ENCODE assay signal across 8 mouse cellular contexts in the genomic region with DNA sequence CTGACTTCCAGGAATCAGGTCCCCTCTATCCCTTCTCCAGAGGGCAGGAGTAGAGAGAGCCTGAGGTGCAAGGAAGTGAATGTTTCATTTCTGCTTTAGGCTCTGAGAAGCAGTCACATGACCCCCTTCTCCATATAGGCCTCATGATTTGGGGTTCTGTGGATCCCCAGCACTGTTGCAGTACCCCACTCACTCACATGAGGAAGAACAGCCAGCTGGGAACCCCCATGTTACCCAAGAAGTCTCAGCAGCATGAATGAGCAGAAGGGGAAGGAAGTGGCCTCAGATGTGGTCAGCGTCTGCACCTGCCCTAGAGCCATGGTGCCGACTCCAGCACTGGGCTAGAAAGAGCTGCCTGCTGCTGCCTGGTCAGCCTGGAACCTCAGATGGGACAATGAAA. TPM values are rescaled to one million over a fixed set of nuclear protein-coding genes. Genes with fewer than 3 reads are reported as not detected.
DNase-seq lines count a peak whose midpoint lies in the region; ATAC-seq lines count a peak whose summit lies in the region.

No protein-coding gene starts in this region.

- ATAC-seq in stomach, embryonic 15.5 days (ENCODE audit: insufficient read depth, low FRiP score, low read depth), result no peak

- 76% methylated on average over 2 of the region's 2 CpGs for WGBS in hindbrain, embryonic 10.5 days
- 73% methylated on average over 2 of the region's 2 CpGs for WGBS in stomach, embryonic 15.5 days

- peak overlapping the region; percentile 89 for H3K27ac ChIP-seq in hindbrain, embryonic 10.5 days
- H3K27ac ChIP-seq in stomach, embryonic 15.5 days, result peak overlapping the region; percentile 67

- H3K4me1 ChIP-seq in hindbrain, embryonic 10.5 days (replicated peaks), result peaks cover 71% of the 10 kb centered on the region
- H3K4me1 ChIP-seq in stomach, embryonic 15.5 days, result peaks cover 55% of the 10 kb centered on the region

- H3K4me3 ChIP-seq in hindbrain, embryonic 10.5 days, result no peak overlapping the region
- no peak overlapping the region for H3K4me3 ChIP-seq in stomach, embryonic 15.5 days (replicated peaks)

- peak; percentile 84 for DNase-seq in A20 (ENCODE audit: low read depth, low spot score)
- peak; percentile 72 for DNase-seq in T-cell, adult 2 months (ENCODE audit: low spot score)
- DNase-seq in hindbrain, embryonic 10.5 days (ENCODE audit: low spot score), result no peak
- peak; percentile 69 for DNase-seq in lung, postnatal 25 days (ENCODE audit: low spot score)
- DNase-seq in kidney, postnatal 25 days, result no peak
- no peak for DNase-seq in layer of hippocampus, adult 9-10 months (ENCODE audit: low spot score)
- no peak for DNase-seq in layer of hippocampus, postnatal 25 days (ENCODE audit: extremely low spot score in 1 of 2, low spot score in 1 of 2)

- no peak overlapping the region for H3K4me2 ChIP-seq in stomach, embryonic 15.5 days

- H3K9me3 ChIP-seq in hindbrain, embryonic 10.5 days, result no peaks in the 10 kb centered on the region
- H3K9me3 ChIP-seq in stomach, embryonic 15.5 days, result no peaks in the 10 kb centered on the region

- H3K9ac ChIP-seq in stomach, embryonic 15.5 days, result no peak overlapping the region

- peaks cover 49% of the 10 kb centered on the region for H3K36me3 ChIP-seq in hindbrain, embryonic 10.5 days
- peaks cover 18% of the 10 kb centered on the region for H3K36me3 ChIP-seq in stomach, embryonic 15.5 days

- no peaks in the 10 kb centered on the region for H3K27me3 ChIP-seq in hindbrain, embryonic 10.5 days (ENCODE audit: insufficient read depth, poor library complexity, severe bottlenecking)
- no peaks in the 10 kb centered on the region for H3K27me3 ChIP-seq in stomach, embryonic 15.5 days (replicated peaks)

RNA-seq across cellular contexts. Expression of a gene that starts 23.3 kb away (rescaled TPM):
- polyA plus RNA-seq in hindbrain, embryonic 10.5 days (2016; fragmentation: Nextera tagmentation; extraction: Ambion mirVana), result not detected in 2 replicates
- 412 and 563 TPM in 2 replicates for polyA plus RNA-seq in stomach, embryonic 15.5 days (2015; fragmentation: Nextera tagmentation; extraction: Ambion mirVana)
- not detected for total RNA-seq in layer of hippocampus, postnatal 25 days (2021)

RNA-seq across cellular contexts. Expression of a gene that starts 27.0 kb away (rescaled TPM):
- polyA plus RNA-seq in hindbrain, embryonic 10.5 days (2016; fragmentation: Nextera tagmentation; extraction: Ambion mirVana), result 48.5 and 67.5 TPM in 2 replicates
- polyA plus RNA-seq in stomach, embryonic 15.5 days (2015; fragmentation: Nextera tagmentation; extraction: Ambion mirVana), result 27.5 and 30.9 TPM in 2 replicates
- 100 to 1,000 TPM; 115 to 132 TPM for total RNA-seq in layer of hippocampus, postnatal 25 days (2021)

RNA-seq across cellular contexts. Expression of a gene that starts 34.1 kb away (rescaled TPM):
- 0.70 TPM in 1 of 2 replicates, not detected in the other for polyA plus RNA-seq in hindbrain, embryonic 10.5 days (2016; fragmentation: Nextera tagmentation; extraction: Ambion mirVana)
- polyA plus RNA-seq in stomach, embryonic 15.5 days (2015; fragmentation: Nextera tagmentation; extraction: Ambion mirVana), result 8.5 and 8.8 TPM in 2 replicates
- total RNA-seq in layer of hippocampus, postnatal 25 days (2021), result 1 to 10 TPM in 1 of 2 experiments, not detected in 1; 2.0 TPM

RNA-seq across cellular contexts. Expression of a gene that starts 43.3 kb away (rescaled TPM):
- 0.14 TPM in 1 of 2 replicates, not detected in the other for polyA plus RNA-seq in hindbrain, embryonic 10.5 days (2016; fragmentation: Nextera tagmentation; extraction: Ambion mirVana)
- polyA plus RNA-seq in stomach, embryonic 15.5 days (2015; fragmentation: Nextera tagmentation; extraction: Ambion mirVana), result 2.7 and 3.2 TPM in 2 replicates
- 1 to 10 TPM; 1.5 to 2.1 TPM for total RNA-seq in layer of hippocampus, postnatal 25 days (2021)

RNA-seq across cellular contexts. Expression of a gene that starts 43.6 kb away (rescaled TPM):
- 59.8 and 61.0 TPM in 2 replicates for polyA plus RNA-seq in hindbrain, embryonic 10.5 days (2016; fragmentation: Nextera tagmentation; extraction: Ambion mirVana)
- polyA plus RNA-seq in stomach, embryonic 15.5 days (2015; fragmentation: Nextera tagmentation; extraction: Ambion mirVana), result 33.6 and 41.8 TPM in 2 replicates
- 10 to 100 TPM; 18.9 to 19.5 TPM for total RNA-seq in layer of hippocampus, postnatal 25 days (2021)

Comparison
In these comparisons a context has a peak if more than half of its experiments do, and no peak if none do; other contexts are left out.
1. DNase-seq: peak in A20 (single experiment), T-cell, adult 2 months (single experiment) and lung, postnatal 25 days (single experiment); none in hindbrain, embryonic 10.5 days (single experiment), kidney, postnatal 25 days (0 of 2), layer of hippocampus, adult 9-10 months (single experiment) and layer of hippocampus, postnatal 25 days (0 of 2).
2. RNA of a gene that starts 23.3 kb away (polyA plus RNA-seq): 412 to 563 TPM in stomach, embryonic 15.5 days; not detected in hindbrain, embryonic 10.5 days; every median in the first group is over 100 times any median in the second.